Mouse (Mus musculus): ENCODE results near the gene Actr8.
A peak's percentile ranks its signal among the peaks of the same experiment; 100 is the strongest.

Actr8 gene

DNA sequence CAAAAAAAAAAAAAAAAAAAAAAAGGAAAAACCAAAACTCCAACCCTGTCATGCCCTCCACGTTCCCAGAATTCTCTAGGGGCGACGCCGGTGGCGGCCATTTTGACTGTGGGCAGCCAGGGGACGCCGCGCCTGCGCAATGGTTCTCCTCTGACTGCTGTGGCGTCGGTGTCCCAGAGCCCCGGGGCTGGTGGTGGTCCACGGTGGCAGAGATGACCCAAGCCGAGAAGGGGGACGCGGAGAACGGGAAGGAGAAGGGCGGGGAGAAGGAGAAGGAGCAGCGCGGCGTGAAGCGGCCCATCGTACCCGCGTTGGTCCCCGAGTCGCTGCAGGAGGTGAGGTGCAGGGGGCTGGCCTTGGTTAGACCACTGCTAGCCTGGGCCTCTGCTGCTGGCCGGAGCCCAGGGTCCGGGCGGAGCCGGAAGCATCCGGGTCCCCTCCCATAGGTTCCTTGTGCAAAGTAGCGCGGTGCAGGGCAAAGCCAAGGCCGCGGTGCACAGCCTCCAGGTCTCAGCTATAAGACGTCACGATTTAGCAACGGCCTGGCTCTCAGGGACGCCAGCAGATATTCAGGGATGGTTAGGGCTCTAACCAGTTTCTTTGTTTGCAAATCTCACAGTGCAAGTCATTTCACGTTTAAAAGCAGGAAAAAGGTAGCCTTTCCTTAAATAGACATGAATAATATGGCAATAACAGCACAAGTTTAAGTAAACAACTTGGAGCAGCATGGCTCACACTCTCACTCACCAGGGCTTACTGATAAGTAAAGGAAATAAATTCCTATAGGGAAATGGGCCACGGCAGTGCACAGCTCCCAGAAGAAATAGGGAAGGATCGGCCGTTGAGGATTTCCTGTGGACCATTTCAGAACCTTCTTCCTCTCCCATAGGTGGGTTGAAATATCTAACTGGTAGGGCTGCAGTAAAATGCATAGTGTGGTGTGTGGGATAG is at the start of gene Actr8:
Gene Actr8 (plus strand): TSS at position 84 of the 951 bp plus-strand sequence.
- peak; percentile 70 for DNase-seq (ENCODE audit: low read depth, low spot score)

DNA sequence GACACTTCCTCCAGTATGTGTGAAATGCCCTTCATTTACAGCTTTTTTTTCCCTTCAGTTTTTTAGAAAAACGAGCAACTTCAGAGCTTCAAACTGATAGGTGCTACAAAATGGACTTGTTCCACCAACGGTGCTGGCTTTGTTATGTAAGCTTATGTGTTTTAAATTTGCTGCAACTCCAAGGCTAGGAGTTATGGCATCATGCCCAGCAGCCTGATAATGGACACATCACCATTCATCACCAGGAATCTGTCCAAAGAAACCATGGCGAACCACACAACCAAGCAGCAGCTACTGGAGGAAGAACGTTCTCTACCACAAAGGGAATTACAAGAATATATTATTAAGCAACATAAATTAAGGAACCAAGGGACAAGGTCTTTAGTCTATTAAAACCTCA is 49.2 kb upstream of the Actr8 start:
- no peak for DNase-seq (ENCODE audit: low read depth, low spot score)

DNA sequence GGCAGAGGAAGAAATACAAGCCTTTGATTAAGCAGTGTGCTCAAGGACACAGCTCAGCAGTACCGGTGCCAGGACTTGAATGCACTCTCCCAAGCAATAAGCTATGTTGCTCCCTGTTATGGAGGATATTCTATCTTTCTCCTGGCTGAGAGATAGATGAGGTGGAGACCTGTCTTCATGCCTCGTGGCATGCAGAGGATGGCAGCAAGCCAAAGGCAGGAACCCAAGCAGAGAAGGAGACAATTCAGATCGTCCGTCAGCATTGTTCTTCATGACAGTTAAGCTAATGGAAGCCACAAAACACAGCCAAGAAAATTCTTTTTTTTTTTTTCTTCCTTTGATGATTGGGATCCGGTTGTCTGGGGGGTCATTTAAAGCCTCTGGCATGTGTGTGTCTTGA is 42.6 kb upstream of the Actr8 start:
- no peak for DNase-seq (ENCODE audit: low read depth, low spot score)

DNA sequence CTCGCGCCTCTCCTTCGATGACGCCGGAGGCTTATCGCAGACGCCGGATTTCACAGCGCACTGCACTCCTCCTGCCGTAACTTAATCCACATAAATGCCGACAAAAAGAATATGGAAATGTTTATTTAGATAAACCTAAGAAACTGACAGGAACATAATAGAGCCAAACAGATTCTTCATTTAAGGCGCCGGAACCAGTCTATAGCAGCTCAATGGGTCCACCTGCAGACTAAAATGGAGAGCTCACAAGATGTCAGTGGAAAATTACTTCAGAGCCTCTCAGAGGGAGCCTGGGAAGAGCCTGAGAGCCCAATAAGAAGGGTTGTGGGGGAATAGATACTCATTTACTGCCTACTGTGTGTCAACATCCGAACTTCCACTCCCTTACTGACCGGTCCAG is 40.7 kb upstream of the Actr8 start:
- no peak for DNase-seq (ENCODE audit: low read depth, low spot score)

DNA sequence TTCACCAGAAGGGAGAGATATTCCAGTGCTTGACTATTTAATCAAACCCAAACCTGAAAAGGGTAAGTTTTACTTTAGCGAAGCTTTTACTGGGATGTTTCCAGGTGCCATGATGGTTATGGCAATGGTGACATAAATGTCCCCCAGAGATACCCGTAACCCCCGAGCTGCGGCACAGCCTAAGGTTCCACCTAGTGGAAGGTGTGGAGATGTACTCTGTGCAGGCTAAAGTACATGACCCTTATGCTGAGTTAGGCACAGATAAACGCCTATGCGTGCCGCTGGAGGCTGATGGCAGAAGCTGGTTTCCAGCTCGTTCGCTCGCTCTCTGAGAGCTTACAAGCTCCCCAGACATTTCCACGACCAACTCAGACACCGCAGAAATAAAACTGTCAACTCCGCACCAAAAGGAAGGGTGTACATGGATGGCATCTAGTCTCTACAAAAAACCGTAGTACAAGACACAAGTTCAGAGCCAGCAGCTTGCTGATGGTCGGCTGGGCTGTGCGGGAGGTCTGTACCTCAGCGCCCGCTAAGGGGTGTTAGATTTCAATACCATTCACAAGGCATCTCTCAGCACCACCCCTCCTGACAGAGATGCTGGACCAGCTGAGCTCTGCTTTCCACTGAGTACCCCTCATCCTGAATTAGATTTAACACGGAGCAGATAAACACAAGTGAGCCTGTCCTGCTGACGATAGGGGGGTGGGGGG is 38.4 kb upstream of the Actr8 start:
- no peak for DNase-seq (ENCODE audit: low read depth, low spot score)

DNA sequence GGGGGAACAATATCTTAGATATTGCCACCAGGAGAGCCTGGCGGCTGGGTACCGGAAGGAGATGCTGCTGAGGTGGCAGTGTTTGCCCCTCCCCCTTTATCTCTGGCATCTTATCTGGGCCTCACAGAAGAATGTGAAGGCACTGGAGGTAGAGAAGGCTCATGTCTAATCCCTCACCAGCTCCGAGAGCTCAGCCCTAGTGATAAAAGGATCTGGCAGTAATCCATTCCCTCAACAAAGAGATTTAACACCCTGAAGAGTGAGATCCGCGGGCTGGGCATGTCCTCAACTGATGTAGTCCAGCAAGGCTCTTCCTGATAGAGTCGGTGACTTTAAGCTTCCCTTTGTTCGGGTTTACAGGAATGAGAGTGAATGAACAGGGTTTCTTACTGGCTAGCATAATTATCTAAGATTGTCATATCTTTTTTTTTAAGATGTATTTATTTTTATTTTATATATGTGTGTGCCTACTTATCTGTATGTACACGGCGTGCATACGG is 37.8 kb upstream of the Actr8 start:
- no peak for DNase-seq (ENCODE audit: low read depth, low spot score)

DNA sequence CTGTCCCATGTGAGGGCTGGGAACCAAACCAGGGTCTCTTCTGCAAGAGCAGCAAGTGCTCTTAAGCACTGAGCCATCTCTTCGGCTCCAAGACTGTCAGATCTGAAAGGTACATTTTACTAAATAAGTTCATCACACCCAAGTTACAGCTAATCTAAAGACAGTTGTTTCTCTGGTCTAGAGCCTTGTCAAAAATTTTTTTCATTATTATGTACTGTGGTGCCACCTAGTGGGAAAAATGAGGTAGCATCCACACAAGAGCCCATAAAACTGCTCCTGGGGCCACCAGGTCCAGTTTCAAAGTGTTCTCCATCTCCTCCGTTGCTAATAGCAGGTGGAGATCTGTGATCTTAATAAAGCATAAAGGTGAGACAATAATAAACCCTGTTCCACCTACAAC is 37.3 kb upstream of the Actr8 start:
- peak; percentile 8 for DNase-seq (ENCODE audit: low read depth, low spot score)

DNA sequence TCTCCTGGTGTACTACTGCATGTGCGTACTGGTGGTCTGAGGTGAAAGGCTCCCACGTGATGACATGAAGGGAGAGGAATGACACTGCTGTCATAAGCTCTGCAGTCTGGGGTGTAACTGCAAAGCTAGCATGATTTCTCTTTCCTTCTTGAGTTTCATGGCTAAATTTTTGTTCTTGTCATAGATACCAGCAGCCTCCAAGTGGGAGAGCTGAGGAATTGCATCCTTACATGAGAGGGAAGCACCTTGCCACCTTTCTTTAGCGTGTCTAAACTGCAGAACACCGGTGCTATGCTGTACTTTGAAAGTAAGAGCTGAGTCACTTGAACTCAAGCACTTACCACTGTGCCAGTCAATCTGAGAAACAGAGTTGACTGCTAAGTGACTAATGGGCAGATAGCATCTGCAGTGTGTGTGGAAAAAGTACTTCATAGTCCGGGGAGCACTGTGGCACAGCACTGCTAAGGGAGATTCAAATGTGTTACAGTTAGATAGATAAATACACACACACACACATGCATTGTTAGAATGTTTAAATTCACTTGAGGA is 31.3 kb upstream of the Actr8 start:
- DNase-seq (ENCODE audit: low read depth, low spot score): no peak

DNA sequence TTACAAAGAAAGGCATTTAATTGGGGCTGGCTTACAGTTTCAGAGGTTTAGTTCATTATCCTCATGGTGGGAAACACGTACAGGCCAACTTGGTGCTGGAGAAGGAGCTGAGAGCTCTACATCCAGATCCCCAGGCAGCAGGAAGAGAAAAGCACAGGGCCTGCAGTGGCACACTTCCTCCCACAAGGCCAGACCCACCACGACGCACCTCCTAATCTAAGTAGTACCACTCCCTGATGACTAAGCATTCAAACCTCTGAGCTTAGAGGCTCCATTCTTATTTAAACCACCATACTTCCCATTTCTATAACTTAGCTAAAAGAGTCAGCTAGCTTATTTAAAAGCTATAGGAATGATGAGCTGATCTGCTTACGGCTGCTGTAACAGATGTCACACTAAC is 27.3 kb upstream of the Actr8 start:
- DNase-seq (ENCODE audit: low read depth, low spot score): no peak

DNA sequence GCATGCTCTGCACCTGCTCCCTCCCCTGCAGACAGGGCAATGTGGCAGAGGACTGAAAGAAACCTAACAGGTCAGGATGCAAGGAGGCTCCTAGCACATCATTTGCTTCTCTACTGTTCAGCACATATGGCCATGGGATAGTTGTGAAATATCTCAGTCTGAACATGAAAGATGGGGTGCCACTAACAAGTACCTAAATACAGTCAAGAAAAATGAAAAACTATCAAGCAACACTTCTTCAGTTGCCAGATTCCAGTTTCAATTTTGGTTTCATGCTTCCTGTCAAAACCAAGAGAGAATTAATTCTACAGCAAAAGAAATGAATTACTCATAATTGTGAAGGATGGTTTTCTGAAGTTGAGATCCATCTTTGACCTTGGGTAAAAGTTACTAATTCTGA is 20.7 kb upstream of the Actr8 start:
- DNase-seq (ENCODE audit: low read depth, low spot score): no peak

DNA sequence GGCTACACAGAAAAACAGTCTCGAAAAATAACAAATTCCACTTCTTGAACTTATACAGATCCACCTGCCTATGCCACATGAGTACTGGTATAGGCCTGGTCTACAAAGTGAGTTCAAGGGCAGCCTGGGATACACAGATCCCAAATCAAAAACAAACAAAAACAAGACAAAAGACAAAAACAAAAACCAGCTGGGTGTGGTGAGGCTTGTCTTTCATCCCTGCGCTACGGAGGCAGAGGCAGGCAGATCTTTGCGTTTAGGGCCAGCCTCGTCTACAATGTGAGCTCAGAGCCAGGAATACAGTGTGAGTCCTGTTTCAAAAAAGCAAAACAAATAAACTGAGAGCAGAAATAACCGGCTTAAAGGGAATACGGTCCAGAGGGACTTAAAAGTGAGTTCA is 10.5 kb upstream of the Actr8 start:
- DNase-seq (ENCODE audit: low read depth, low spot score): no peak

DNA sequence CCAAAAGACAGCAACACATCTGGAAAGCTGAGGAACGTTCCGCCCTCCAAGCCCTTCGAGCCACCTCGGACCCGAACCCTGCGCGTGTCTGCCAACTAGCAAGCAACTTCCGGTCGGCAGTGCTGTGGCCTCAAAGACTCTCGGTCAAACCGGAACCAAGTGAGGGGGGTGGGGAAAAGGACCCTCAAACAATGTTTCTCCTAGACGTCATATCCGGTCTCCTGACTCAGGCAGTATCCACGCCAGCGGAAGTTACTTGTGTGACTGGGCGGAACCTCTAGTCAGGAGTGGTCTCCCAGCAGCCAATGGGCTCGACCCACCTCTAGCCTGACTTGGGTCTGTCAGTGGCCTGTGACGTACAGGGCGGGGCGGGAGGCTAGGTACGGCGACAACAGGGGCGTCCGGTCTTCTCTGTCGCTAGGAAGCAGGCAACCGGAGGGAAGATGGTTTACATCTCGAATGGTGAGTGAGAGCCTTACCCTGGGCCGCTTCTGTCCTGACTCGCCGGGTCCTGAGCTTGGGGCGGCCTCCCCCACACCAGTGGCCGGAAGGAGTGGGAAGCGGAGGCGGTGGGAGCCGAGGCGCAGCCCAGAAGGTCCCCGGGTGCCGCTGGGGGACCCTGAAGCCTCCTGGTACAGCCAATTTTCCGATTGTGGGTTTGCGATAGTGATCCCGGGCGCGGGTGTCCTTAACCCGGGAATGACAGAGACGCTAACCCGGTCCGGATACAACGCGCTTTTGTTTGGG is 9.9 kb upstream of the Actr8 start, which contains the start of gene Selenok:
Gene Selenok (plus strand): TSS at position 234 of the 747 bp plus-strand sequence.
- peak; percentile 92 for DNase-seq (ENCODE audit: low read depth, low spot score)

DNA sequence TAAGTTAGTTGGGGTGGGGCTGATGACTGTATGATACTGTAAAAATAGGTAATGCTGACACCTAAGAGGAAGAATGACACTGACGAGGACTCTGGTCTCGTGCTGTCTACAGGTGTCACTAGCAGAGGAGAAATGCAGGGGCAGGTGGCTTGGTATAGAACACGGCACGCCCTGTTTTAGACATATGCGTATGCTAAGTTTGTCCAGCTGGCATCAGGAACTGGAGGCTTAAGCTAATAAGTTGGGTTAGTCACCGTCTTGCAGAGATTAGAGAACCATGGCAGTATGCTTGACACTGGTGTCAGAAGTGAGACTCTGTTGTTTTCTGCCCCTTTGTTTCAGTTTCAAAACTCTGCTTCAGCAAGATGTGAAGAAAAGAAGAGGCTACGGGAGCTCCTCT is 6.7 kb upstream of the Actr8 start:
- DNase-seq (ENCODE audit: low read depth, low spot score): no peak

DNA sequence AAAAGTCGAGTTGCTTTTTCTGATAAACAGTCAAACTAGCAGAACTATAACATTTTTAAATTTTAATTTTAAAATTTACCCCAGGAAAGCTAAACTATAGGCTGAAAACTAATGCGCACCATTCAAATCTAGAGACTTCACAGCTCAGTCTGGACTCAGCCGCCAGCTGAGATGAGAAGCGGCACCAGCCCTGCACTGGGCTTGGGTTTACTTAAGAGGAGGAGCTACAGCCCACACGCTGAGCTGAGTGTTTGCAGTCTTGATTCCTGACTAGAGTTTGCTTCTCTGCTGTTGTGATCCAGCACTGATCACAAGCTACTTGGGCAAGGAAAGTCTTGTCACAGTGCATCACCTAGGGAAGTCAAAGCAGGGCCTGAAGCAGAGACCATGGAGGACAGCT is 6.1 kb upstream of the Actr8 start:
- DNase-seq (ENCODE audit: low read depth, low spot score): no peak

DNA sequence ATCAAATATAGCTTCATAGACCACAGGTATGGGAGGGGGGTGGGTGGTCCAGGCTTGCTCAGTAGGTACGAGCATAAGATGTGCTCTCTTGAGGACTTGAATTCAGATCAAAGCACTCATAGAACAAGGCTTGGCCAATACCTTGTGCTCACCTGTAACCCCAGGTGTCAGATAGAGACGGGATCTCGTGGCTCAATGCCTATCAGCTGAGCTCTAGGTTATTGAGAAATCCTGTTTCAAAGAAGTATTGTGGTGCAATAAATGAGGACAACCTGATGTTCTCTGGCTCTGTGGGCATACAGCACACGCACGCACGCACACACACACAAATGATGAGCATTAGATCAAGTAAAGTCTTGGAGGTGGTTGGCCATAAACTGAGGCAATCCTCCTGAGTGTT is 1.2 kb upstream of the Actr8 start:
- DNase-seq (ENCODE audit: low read depth, low spot score): no peak

DNA sequence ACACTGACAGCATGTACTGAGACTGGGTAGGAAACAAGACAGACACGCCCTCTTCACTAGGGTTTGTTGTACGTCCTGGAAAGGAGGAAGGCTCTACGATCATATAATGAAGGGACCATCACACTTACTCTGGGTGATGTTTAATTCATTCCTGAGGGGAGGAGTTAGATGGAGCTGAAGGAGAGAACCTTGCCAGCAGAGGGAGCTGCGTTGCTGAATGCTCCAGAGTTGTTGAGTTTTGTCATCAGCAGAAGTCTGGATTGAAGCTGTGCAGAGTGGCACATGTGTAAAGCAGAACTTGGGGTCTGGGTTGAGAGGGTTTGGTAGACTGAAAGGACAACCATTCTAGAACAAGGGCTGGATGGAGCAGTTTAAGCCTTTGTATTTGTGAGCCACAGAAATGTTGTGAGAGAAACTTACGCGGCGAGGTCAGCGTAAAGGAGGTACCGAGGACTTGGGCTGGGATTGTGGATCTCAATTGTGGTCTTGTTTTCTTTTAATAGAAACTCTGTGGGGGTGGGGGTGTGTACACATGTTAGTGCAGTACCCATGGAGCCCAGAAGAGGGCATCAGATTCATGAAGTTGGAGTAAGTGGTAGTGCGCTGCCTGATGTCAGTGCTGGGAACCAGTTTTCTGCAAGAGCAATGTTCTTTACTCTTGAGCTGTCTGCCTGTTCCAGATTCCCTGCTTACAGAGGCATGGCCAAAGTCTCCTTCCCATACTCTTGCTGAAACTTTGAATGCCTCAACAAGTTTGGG is 2.5 kb downstream of the Actr8 start:
- DNase-seq (ENCODE audit: low read depth, low spot score): no peak

DNA sequence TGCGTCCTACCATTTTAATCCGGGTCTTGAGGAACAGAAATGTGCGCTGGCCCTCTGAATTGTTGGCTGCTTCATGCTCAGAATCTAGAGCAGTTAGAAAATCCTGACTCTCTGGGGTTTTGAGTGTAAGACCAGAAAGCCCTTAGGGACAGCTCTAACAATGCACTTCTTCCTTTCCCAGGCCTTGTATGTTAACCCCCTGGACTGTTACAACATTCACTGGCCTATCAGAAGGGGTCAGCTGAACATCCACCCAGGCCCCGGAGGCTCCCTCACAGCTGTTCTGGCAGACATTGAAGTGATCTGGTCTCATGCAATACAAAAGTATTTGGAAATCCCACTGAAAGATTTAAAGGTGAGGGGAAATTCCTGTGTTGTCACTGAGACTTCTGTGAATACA is 8.0 kb downstream of the Actr8 start:
- DNase-seq (ENCODE audit: low read depth, low spot score): no peak

DNA sequence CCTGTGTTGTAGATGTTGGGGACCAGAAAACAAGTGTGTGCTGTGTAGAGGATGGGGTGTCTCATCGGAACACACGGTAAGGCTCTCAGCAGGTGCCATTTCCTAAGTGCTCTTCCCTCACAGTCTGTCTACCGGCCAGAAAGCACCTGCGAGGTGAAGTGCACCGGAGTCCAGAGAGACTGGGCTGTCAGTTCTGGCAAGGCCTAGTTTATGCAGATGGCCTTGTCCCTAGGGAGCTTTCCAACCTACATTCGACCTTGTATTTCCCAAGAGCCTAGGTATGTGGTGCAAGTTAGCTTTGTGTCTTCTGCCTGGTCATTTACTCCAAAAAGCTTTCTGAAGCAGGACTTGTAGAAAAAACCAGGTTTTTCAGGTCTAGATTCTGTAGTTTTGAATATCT is 9.1 kb downstream of the Actr8 start:
- no peak for DNase-seq (ENCODE audit: low read depth, low spot score)

DNA sequence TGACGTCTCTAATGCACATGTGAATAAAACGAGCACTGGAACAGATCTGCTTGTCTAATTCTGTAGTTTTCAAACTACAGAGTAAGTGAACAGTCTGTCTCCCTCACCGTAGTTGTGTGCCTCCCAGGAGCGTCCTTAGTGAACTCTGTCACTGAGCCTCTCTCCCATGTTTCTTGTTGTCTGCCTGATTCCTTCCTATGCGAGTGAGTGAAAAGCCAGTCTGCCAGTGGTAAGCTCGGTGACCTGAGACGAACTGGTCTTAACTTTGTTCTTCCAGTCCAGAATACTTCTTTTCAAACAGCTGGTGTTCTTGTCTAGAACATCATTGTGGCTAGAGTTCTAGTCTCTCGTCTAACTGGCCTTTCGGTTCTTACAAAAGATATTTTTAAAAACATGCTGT is 9.6 kb downstream of the Actr8 start:
- no peak for DNase-seq (ENCODE audit: low read depth, low spot score)

DNA sequence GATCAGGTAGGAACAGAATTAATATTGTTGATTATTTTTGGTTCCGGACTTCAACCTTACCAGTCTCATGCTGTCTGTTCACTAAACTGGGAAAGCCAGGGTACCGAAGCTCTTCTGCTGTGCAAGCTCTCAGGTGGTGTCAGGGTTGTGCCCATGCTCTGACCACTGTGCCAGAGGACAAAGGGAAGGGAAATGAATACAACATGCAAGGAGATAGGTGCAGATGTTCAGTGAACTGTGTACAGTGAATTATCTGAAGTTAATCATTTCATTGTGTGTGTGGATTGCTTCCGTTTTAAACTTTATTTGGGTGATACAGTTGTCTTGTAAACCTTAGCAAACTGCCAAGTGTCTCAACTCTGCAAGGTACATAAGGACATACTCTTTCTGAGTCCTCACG is 10.2 kb downstream of the Actr8 start:
- DNase-seq (ENCODE audit: low read depth, low spot score): no peak

DNA sequence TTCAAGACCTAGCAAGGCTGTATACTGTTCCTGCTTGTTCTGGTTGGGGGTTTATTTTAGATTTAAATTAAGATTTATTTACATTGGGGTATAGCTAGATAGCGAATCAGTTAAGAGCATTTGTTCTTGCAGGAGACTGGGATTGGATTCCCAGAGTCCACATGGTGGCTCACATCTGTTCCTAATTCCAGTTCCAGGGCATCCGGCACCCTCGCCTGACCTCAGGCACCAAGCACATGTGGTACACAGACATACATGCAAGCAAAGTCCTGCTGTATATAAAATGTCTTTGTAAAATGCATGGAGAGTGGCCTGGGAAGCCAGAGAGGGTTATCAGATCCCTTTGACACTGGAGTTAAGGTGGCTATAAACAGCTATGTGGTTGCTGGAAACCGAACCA is 16.8 kb downstream of the Actr8 start:
- DNase-seq (ENCODE audit: low read depth, low spot score): no peak

Measured in c-Kit-negative CD71-positive TER-119-positive erythroid progenitor cells, embryonic 14.5 days (primary cell).